Mouse (Mus musculus) thymus, adult 2 months (tissue): ENCODE data around the gene Snrnp70. TPM values are rescaled to one million over a fixed set of nuclear protein-coding genes. Genes with fewer than 3 reads are reported as not detected.

Experiments
- DNase-seq: peaks from one replicate; pipeline ENCODE4 v3.0.0; 2021
- H3K27ac ChIP-seq: fragments of 200-500 bp; 2 replicates; pipeline ENCODE4 v1.5.1; 2012; ENCODE audit warnings: low read length, control low read depth; ENCODE audit not compliant: control insufficient read depth, insufficient read depth
- H3K27me3 ChIP-seq: fragments of 200-500 bp; 2 replicates; pipeline ENCODE4 v1.6.1; 2012; ENCODE audit warnings: mild to moderate bottlenecking, low read length, moderate library complexity, mixed read lengths; ENCODE audit not compliant: control insufficient read depth, insufficient read depth
- H3K36me3 ChIP-seq: fragments of 200-500 bp; 2 replicates; pipeline ENCODE4 v1.6.1; 2012; ENCODE audit warnings: mild to moderate bottlenecking, low read length, moderate library complexity; ENCODE audit not compliant: control insufficient read depth, insufficient read depth
- H3K4me1 ChIP-seq: fragments of 200-500 bp; replicated peaks from 2 replicates; pipeline ENCODE4 v1.6.1; 2012; ENCODE audit warnings: low read length; ENCODE audit not compliant: control insufficient read depth, insufficient read depth
- H3K4me3 ChIP-seq: fragments of 200-500 bp; 2 replicates; pipeline ENCODE4 v1.5.1; 2012; ENCODE audit warnings: mild to moderate bottlenecking, low read length, control low read depth, moderate library complexity; ENCODE audit not compliant: control insufficient read depth, insufficient read depth
- CTCF ChIP-seq: fragments of 200-500 bp; IDR thresholded peaks from 2 replicates; pipeline ENCODE4 v1.5.1; 2012; ENCODE audit warnings: mild to moderate bottlenecking, control low read depth, low read length, moderate library complexity, borderline replicate concordance; ENCODE audit not compliant: control insufficient read depth, poor library complexity, insufficient read depth; ENCODE audit errors: extremely low read depth
- POLR2A ChIP-seq: fragments of 200-500 bp; IDR thresholded peaks from 2 replicates; pipeline ENCODE4 v1.6.1; 2012; ENCODE audit warnings: mild to moderate bottlenecking, low read length, control low read depth, moderate library complexity; ENCODE audit not compliant: control insufficient read depth, poor library complexity, insufficient read depth; ENCODE audit errors: extremely low read depth
- WGBS: fragments of 180-500 bp; shearing (Covaris S2); methylation state at CpG from one replicate; pipeline ENCODE4 v1.1.7; 2018; 5-methylcytosine and 5-hydroxymethylcytosine counted together
- polyA plus RNA-seq: library from polyadenylated mRNA; depleted of rRNA; stranded (reverse); fragments of >200 nt; gene quantifications from 2 replicates; pipeline ENCODE4 v1.2.3, GENCODE M21; 2012

Gene Snrnp70
- polyA plus RNA-seq, 1 experiment: 725 TPM

DNA sequence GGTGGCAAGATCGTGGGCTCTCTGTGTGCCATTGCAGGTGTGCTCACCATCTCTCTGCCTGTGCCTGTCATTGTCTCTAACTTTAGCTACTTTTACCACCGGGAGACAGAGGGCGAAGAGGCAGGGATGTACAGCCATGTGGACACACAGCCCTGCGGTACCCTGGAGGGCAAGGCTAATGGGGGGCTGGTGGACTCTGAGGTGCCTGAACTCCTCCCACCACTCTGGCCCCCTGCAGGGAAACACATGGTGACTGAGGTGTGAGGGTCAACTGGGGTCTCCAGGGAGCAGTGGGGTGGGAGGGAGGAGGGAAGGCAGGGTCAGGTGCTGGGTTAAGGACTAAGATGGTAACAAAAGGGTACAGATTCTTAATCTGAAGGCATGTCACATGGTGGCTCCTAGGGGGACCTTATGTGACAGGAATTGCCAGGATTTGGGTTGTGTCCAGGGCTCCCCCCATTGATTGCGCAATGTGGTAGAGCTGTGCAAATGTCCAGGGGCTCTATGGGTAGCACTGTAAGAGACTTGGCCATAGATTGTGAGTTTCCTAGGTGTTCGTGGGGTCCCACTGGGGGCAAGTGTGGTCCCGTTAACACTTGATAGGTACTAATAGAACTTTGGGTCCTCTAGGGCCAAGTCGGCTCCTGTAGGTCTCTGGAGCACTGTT lies 14.1 kb upstream of the Snrnp70 start:
- Histone ChIP-seq H3K4me1 (peaks cover 20% of the 10 kb centered on the region), H3K27ac (no peak overlapping the region), H3K4me3 (no peak overlapping the region), H3K27me3 (peaks cover 25% of the 10 kb centered on the region), H3K36me3 (no peaks in the 10 kb centered on the region)
- TF ChIP-seq POLR2A (no peak), CTCF (no peak)
- no peak for DNase-seq
- WGBS: 91% methylated on average over 8 of the region's 8 CpGs

DNA sequence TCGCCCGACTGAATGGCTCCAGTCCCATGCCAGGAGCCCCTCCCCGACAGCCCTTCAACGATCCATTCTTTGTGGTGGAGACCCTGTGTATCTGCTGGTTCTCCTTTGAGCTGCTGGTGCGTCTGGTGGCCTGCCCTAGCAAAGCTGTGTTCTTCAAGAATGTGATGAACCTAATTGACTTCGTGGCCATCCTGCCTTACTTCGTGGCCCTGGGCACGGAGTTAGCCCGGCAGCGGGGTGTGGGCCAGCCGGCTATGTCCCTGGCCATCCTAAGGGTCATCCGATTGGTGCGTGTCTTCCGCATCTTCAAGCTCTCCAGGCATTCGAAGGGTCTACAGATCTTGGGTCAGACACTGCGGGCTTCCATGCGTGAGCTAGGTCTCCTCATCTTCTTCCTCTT lies 13.4 kb upstream of the Snrnp70 start:
- no peak for TF ChIP-seq CTCF
- TF ChIP-seq POLR2A: no peak
- H3K27me3 ChIP-seq: peaks cover 25% of the 10 kb centered on the region
- peaks cover 14% of the 10 kb centered on the region for H3K4me1 ChIP-seq
- no peaks in the 10 kb centered on the region for H3K36me3 ChIP-seq
- 93% methylated on average over 17 of the region's 17 CpGs for WGBS
- no peak overlapping the region for H3K27ac ChIP-seq
- DNase-seq: no peak
- H3K4me3 ChIP-seq: no peak overlapping the region

DNA sequence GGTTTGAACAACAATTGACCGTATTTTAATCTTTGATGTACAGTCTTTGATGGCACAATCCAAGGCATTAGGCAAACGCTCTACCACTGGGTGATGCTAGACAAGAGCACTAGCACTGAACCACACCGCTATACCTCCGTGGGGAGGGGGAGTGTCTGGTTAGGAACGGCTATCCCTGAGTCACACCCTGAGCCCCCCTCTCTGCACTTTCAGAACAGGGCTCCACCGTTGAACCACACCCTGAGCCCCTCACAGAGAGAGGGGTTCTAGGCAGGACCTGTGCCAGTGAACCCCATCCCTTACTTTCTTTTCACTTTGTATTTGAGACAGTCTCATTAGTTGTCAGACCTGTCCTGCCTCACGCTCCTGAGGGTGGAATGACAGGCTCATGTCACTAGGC lies 12.8 kb upstream of the Snrnp70 start:
- H3K4me3 ChIP-seq: no peak overlapping the region
- no peaks in the 10 kb centered on the region for H3K36me3 ChIP-seq
- H3K27me3 ChIP-seq: peaks cover 22% of the 10 kb centered on the region
- 78% methylated on average over 7 of the region's 7 CpGs for WGBS
- no peak for TF ChIP-seq CTCF
- TF ChIP-seq POLR2A: no peak
- no peak overlapping the region for H3K27ac ChIP-seq
- H3K4me1 ChIP-seq: peaks cover 8% of the 10 kb centered on the region
- DNase-seq: no peak

DNA sequence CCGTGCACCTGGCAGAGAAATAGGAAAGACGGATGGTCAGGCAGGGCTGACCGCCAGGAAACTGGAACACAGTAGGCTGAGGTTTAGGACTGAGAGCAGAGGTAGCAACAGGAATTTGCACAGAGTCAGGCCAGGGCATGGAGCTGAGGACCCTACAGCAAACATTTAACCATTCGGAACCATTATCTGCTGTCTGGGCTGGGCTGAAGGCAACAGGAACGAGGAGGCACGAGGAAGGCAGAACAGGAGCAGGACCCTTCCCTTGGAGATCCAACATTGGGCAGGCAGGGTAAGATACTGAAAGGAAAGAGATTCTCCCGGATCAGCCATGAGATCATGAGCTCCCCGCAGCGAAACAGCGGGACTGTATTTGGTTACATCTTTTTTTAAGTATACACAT lies 12.3 kb upstream of the Snrnp70 start:
- no peak for DNase-seq
- Histone ChIP-seq H3K27ac (no peak overlapping the region), H3K4me1 (peaks cover 6% of the 10 kb centered on the region; the same call in 1 of the 2 replicates), H3K27me3 (peaks cover 19% of the 10 kb centered on the region), H3K36me3 (no peaks in the 10 kb centered on the region), H3K4me3 (no peak overlapping the region)
- no peak for TF ChIP-seq POLR2A
- TF ChIP-seq CTCF: no peak
- 83% methylated on average over 10 of the region's 10 CpGs for WGBS

DNA sequence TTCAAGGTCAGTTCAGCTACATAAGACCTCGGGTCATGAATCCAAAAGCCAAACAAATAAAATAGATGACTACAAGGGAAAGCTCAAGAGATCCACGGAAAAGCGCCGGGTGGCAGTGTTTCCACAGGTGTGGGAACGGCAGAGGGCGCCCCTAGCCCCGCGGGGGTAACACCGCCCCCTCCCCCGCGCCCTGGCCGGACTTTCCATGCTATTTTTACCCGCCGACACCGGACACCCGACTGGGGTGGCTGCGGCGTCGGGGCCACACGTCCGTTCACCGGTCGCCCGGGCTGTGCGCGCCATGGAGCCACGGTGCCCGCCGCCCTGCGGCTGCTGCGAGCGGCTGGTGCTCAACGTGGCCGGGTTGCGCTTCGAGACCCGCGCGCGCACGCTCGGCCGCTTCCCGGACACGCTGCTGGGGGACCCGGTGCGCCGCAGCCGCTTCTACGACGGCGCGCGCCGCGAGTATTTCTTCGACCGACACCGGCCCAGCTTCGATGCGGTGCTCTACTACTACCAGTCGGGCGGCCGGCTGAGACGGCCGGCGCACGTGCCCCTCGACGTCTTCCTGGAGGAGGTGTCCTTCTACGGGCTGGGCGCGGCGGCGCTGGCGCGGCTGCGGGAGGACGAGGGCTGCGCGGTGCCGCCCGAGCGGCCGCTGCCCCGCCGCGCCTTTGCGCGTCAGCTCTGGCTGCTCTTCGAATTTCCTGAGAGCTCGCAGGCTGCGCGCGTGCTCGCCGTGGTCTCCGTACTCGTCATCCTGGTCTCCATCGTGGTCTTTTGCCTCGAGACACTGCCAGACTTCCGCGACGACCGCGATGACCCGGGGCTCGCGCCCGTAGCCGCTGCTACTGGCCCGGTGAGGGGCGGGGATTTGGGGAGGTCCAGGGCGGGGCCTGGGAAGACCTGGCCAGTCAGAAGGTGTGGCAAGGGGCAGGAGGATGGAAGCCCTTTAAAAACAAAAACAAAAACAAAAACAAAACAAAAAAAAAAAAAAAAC lies 10.9 kb upstream of the Snrnp70 start:
- no peak overlapping the region for H3K27ac ChIP-seq
- H3K27me3 ChIP-seq: peaks cover 19% of the 10 kb centered on the region
- no peak for DNase-seq
- H3K4me1 ChIP-seq: peaks cover 6% of the 10 kb centered on the region; the same call in 1 of the 2 replicates
- H3K4me3 ChIP-seq: peak overlapping the region; percentile 21
- 2% methylated on average over 114 of the region's 114 CpGs for WGBS
- TF ChIP-seq POLR2A (no peak), CTCF (0 out of 2 replicates have a peak, but pooled peaks have one; percentile 12)
- no peaks in the 10 kb centered on the region for H3K36me3 ChIP-seq

DNA sequence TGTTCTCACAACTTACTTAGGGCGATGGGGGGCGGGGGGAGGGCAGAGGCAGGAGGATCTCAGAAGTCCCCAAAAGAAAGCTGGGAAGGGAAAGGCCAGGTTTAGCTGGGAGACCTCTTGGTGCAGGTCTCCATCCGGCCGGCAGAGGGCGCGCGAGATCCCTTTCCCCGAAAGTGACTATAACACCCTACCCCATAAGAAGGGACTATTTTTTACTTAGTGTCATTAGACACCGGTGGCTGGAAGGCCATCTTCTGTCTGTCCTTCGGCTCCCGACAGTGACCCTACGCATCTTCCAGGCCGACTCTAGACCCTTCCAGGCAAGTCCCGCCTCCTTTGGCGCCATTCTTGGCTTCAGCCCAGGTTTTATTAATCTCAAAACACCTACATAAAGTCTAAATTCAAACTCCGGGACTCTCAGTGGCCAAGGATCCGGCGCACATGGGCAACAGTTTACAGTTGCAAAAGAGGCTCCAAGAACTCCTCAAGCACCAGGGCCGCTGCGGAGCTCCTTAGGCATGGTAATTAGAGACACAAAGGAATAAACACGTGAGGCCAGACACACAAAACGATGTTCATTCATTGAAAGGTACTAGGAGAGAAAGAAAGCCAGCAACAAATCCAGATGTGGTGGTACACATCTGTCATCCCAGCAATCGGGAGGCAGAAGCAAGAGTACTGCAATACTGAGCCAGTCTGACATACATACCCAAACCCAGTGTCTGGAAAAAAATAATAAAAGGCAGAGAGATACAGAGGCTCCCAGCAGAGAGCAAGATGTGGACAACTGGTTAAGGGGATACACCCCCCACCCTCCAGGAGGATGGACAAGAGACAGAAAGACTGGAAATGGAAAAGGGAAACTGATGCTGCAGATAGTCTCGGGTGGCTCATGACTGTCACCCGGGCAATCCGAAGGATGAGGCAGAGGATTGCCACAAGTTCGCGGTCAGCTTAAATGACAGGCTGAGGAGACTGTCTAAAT lies 9.8 kb upstream of the Snrnp70 start, which contains the start of gene Kcna7:
Gene Kcna7 (plus strand): TSS at position 563 of the 985 bp plus-strand sequence.
- DNase-seq: peak; percentile 81
- 12% methylated on average over 28 of the region's 28 CpGs for WGBS
- peaks cover 6% of the 10 kb centered on the region; the same call in 1 of the 2 replicates for H3K4me1 ChIP-seq
- H3K27ac ChIP-seq: no peak within 1 kb of the TSS
- H3K36me3 ChIP-seq: no peaks in the 10 kb centered on the region
- H3K27me3 ChIP-seq: peaks cover 19% of the 10 kb centered on the region
- H3K4me3 ChIP-seq: peak within 1 kb of the TSS; percentile 21
- TF ChIP-seq POLR2A (no peak), CTCF (peak; percentile 88; the same call in 1 of the 2 replicates)
